ENCODE assay signal across 17 mouse cellular contexts in genomic region chr9:81136366-81136765, GRCm38 (mm10).
"Had no signal": no experiment of that assay in that cellular context is flagged by ENCODE, and none has a peak within 500 bp of the region (broad histone marks: within the 10 kb centered on the region; RNA-seq: fewer than 3 reads in every experiment).

No protein-coding gene starts in this region.

- H3K9ac ChIP-seq: limb, embryonic 12.5 days; liver, embryonic 14.5 days; lung, embryonic 15.5 days; midbrain, embryonic 12.5 days; neural tube, embryonic 13.5 days; stomach, embryonic 15.5 days had no signal

- H3K9me3 ChIP-seq: limb, embryonic 12.5 days; lung, embryonic 15.5 days; midbrain, embryonic 12.5 days; neural tube, embryonic 13.5 days; stomach, embryonic 15.5 days had no signal

- H3K4me1 ChIP-seq: limb, embryonic 12.5 days; lung, embryonic 15.5 days; midbrain, embryonic 12.5 days; neural tube, embryonic 13.5 days; stomach, embryonic 15.5 days had no signal

- H3K27me3 ChIP-seq: limb, embryonic 12.5 days; lung, embryonic 15.5 days; midbrain, embryonic 12.5 days; neural tube, embryonic 13.5 days; stomach, embryonic 15.5 days had no signal

- H3K4me2 ChIP-seq: limb, embryonic 12.5 days; lung, embryonic 15.5 days; midbrain, embryonic 12.5 days; neural tube, embryonic 13.5 days; stomach, embryonic 15.5 days had no signal

- DNase-seq: kidney, adult 2 months; kidney, postnatal 36 days; layer of hippocampus, adult 9-11 months; layer of hippocampus, postnatal 36 days; liver; retina, postnatal 1 day; right cerebral cortex, postnatal 14 days; thymus, adult 2 months; thymus, postnatal 36 days had no signal

- H3K36me3 ChIP-seq: limb, embryonic 12.5 days; lung, embryonic 15.5 days; midbrain, embryonic 12.5 days; neural tube, embryonic 13.5 days; stomach, embryonic 15.5 days had no signal

- H3K4me3 ChIP-seq: limb, embryonic 12.5 days; lung, embryonic 15.5 days; midbrain, embryonic 12.5 days; neural tube, embryonic 13.5 days; stomach, embryonic 15.5 days had no signal

- ATAC-seq: midbrain, embryonic 16.5 days had no signal

- H3K27ac ChIP-seq: limb, embryonic 12.5 days; liver, embryonic 14.5 days; lung, embryonic 15.5 days; macrophage; midbrain, embryonic 12.5 days; neural tube, embryonic 13.5 days; stomach, embryonic 15.5 days had no signal
